Mouse (Mus musculus) erythroblast, embryonic 14.5 days (primary cell): ENCODE measurements around the gene Cacna1d.

Experiments
- GATA1 ChIP-seq: IDR thresholded peaks from 2 replicates; pipeline ENCODE4 v1.6.1; 2012; ENCODE audit warnings: low read length, inconsistent platforms, mixed read lengths
- TAL1 ChIP-seq: IDR thresholded peaks from 3 replicates; pipeline ENCODE4 v1.6.1; 2012; ENCODE audit warnings: low read length, inconsistent platforms, mixed read lengths

GRCm38 (mm10) chr14:30354761-30355160 is 136.5 kb downstream of the Cacna1d start:
- no peak for TF ChIP-seq GATA1
- no peak for TF ChIP-seq TAL1
